In the genomic region with DNA sequence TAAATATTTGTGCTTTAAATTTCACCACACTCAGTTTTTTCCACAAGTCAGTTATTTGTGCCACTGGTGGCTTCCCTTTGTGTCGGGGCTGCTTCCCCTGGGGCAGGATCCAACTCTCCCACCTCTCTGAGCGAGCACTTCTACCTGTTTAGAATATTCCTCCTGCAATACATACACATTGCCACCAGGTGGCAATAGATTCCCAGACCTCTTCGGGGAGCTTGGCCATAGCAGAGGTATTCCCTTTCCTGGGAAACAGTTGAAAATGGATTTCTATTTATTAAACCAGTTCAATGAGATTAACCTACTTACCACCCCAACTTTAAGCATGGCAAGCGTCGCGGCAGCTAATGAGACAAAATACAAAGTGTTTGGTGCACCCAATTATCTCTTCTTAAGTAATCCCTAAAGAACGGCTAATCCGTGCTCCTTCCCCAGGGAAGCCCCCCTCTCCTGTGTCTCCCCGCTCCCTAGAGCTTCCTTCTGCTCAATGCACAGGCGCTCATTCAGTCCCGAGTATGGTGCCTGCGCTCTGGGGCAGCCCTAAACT, we compare ENCODE assay signal across 8 mouse cellular contexts.
DNase-seq lines count a peak whose midpoint lies in the region; ATAC-seq and TF ChIP-seq lines count a peak whose summit lies in the region.

No protein-coding gene starts in this region.

- H3K27ac ChIP-seq in lung, embryonic 14.5 days (ENCODE audit: low read depth), result no peak overlapping the region
- no peak overlapping the region for H3K27ac ChIP-seq in forebrain, postnatal 0 days (ENCODE audit: low read depth, low read length)
- H3K27ac ChIP-seq in midbrain, embryonic 10.5 days (replicated peaks), result no peak overlapping the region

- TF ChIP-seq CTCF in lung, embryonic 14.5 days (IDR thresholded peaks at IDR 0.05; ENCODE audit: low read depth), result peak; percentile 70
- TF ChIP-seq CTCF in forebrain, postnatal 0 days (IDR thresholded peaks at IDR 0.05; ENCODE audit: low read depth), result peak; percentile 91

- no peak overlapping the region for H3K4me2 ChIP-seq in lung, embryonic 14.5 days
- no peak overlapping the region for H3K4me2 ChIP-seq in forebrain, postnatal 0 days (ENCODE audit: low read depth)

- no peaks in the 10 kb centered on the region for H3K36me3 ChIP-seq in lung, embryonic 14.5 days (ENCODE audit: insufficient read depth)
- H3K36me3 ChIP-seq in forebrain, postnatal 0 days (ENCODE audit: insufficient read depth), result no peaks in the 10 kb centered on the region
- H3K36me3 ChIP-seq in midbrain, embryonic 10.5 days, result no peaks in the 10 kb centered on the region

- ATAC-seq in lung, embryonic 14.5 days (ENCODE audit: insufficient read depth), result no peak
- peak; percentile 70; the same call in 1 of the 2 replicates for ATAC-seq in forebrain, postnatal 0 days

- no peaks in the 10 kb centered on the region for H3K4me1 ChIP-seq in lung, embryonic 14.5 days (ENCODE audit: insufficient read depth)
- no peaks in the 10 kb centered on the region for H3K4me1 ChIP-seq in forebrain, postnatal 0 days (ENCODE audit: insufficient read depth)
- H3K4me1 ChIP-seq in midbrain, embryonic 10.5 days, result peaks cover 16% of the 10 kb centered on the region

- H3K27me3 ChIP-seq in lung, embryonic 14.5 days (ENCODE audit: insufficient read depth, low read length), result no peaks in the 10 kb centered on the region
- peaks cover 1% of the 10 kb centered on the region; the same call in 1 of the 2 replicates for H3K27me3 ChIP-seq in forebrain, postnatal 0 days (ENCODE audit: insufficient read depth, low read length)
- peaks cover 72% of the 10 kb centered on the region for H3K27me3 ChIP-seq in midbrain, embryonic 10.5 days (ENCODE audit: low read depth, poor library complexity, severe bottlenecking)

- H3K9me3 ChIP-seq in lung, embryonic 14.5 days (ENCODE audit: low read depth, low read length), result no peaks in the 10 kb centered on the region
- H3K9me3 ChIP-seq in forebrain, postnatal 0 days (ENCODE audit: low read length), result no peaks in the 10 kb centered on the region
- 0 out of 2 replicates have a peak, but pooled peaks cover 3% of the 10 kb centered on the region for H3K9me3 ChIP-seq in midbrain, embryonic 10.5 days (replicated peaks)

- no peak overlapping the region for H3K9ac ChIP-seq in lung, embryonic 14.5 days
- no peak overlapping the region for H3K9ac ChIP-seq in forebrain, postnatal 0 days

- DNase-seq in adrenal gland, postnatal 14 days, result peak; percentile 24
- no peak for DNase-seq in adrenal gland, postnatal 36 days
- peak; percentile 57 for DNase-seq in lung, embryonic 14.5 days
- no peak for DNase-seq in lung, postnatal 4 days
- DNase-seq in forebrain, postnatal 0 days, result peak; percentile 87
- DNase-seq in midbrain, embryonic 10.5 days (ENCODE audit: low spot score), result peak; percentile 35
- no peak for DNase-seq in spleen, adult 12 weeks (ENCODE audit: low spot score)
- DNase-seq in lung, postnatal 25 days (ENCODE audit: low spot score), result no peak

- WGBS in lung, embryonic 14.5 days, result 22% methylated on average over 12 of the region's 12 CpGs
- 4% methylated on average over 12 of the region's 12 CpGs for WGBS in forebrain, postnatal 0 days
- 7% methylated on average over 12 of the region's 12 CpGs for WGBS in midbrain, embryonic 10.5 days

- H3K4me3 ChIP-seq in lung, embryonic 14.5 days (ENCODE audit: low read depth, low read length), result no peak overlapping the region
- no peak overlapping the region for H3K4me3 ChIP-seq in forebrain, postnatal 0 days (ENCODE audit: low read depth, low read length)
- no peak overlapping the region for H3K4me3 ChIP-seq in midbrain, embryonic 10.5 days

Comparison
In these comparisons a context has a peak if more than half of its experiments do, and no peak if none do; other contexts are left out.
1. DNase-seq: peak in adrenal gland, postnatal 14 days (single experiment), lung, embryonic 14.5 days (single experiment), forebrain, postnatal 0 days (single experiment) and midbrain, embryonic 10.5 days (single experiment); none in adrenal gland, postnatal 36 days (0 of 2), lung, postnatal 4 days (0 of 2), spleen, adult 12 weeks (single experiment) and lung, postnatal 25 days (single experiment).